Mouse (Mus musculus): ENCODE results near the gene 5730522E02Rik. TPM values are rescaled to one million over a fixed set of nuclear protein-coding genes. Genes with fewer than 3 reads are reported as not detected.

5730522E02Rik gene
- total RNA-seq, 2 experiments from 2014 or later = not detected

- peak in 1 of 2 experiments; percentile 2 for DNase-seq
These were observed 82.2 kb downstream of the 5730522E02Rik start for GRCm38 (mm10) chr11:26128385-26128784.

DNA sequence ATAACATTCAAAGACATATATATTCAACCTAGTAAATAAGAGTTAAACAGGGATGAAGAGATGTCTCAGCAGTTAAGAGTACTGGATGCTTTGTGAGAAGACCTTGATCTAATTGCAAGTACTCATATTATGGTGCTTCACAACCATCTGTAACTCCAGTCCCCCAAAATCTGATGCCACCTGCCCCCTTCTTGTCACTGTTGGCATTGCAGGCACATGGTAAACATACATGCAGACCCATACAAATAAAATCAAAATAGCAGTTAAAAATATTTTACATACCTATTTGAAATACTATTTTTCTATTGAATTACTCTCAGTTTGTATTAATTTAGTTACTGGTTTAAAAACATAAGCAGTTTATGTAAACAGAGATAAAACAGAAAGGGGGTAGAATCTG lies 84.6 kb downstream of the 5730522E02Rik start:
- DNase-seq = no peak

- no peak for DNase-seq
These were observed 89.6 kb downstream of the 5730522E02Rik start for GRCm38 (mm10) chr11:26120781-26121557.

GRCm38 (mm10) chr11:26117651-26118050 lies 92.9 kb downstream of the 5730522E02Rik start:
- no peak for DNase-seq

DNA sequence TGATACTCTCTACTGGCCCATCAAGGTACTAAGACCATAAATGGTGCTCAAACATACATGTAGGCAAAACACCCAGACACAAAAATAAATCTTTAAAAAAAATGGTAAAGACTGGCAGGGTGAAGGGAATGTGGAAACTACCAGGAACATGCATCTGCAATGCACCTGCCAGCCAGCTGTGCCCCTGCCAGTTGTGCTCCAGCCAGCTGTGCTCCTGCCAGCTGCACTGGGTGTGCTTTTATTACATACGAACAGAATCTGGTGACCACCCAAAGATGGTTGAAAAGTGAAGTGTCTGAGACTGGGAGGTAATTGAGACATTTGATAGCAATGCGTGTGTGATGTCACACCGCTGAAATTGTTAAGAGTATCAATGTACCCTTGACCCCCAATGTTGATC lies 98.4 kb downstream of the 5730522E02Rik start:
- DNase-seq = peak in 1 of 2 experiments; percentile 1

DNA sequence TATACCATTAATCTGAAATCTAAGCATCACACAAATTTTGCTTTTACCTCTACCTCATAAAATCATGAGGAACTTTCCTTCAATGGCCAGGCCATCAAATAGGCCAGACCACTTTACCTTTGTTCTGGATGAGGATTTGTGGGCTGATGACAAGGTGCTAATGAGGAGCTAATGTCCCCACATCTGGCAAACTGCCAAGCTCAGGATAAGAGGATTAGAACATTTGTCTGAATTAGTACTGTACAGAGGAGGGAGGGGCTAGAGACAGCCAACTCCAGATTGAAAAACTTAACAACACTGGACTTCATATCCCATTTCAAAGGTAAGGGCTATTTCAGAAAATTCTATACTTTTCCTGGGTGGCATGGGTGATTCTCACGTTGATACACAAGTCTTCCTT lies 101.9 kb downstream of the 5730522E02Rik start:
- no peak for DNase-seq

- DNase-seq = no peak
These were observed 105.9 kb downstream of the 5730522E02Rik start for GRCm38 (mm10) chr11:26104680-26105079.

- no peak for DNase-seq
These were observed 106.9 kb downstream of the 5730522E02Rik start for GRCm38 (mm10) chr11:26103698-26104097.

DNA sequence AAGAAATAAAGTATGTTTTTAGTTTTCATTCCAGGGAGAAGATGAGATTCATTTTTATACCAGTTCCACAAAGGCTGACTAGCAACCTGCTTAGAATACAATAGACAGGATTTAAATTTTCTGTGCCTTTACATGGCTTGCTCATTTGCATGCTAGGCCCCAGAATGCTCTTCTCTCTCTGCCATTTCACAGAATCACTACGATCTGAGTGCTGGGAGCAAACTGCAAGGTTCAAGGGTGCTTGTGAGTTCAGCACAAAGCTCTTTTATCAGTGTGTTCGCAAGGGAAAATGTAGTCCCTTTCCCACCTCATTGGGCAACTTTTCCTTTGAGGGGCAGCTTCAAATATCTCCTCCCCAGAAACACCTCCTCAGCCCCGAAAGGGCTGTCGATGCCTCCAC lies 107.7 kb downstream of the 5730522E02Rik start:
- DNase-seq = no peak

DNA sequence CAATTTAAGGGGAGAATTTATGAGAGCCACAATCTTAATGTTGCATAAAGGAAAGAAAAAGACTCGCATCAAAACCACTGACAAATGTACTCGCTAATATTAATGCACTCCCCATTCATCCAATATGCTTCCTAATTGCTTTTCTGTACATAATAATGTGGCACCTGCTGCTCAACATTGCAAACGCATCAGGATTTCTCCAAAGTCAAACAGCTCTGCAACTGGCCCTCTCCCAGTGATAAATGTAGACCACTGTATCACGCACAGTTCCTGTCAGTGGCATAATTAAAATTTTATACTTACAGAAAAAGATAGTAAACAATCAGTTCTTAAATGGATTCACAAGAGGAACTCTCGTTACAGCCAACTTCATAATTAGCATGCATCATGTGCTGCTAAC lies 110.5 kb downstream of the 5730522E02Rik start:
- DNase-seq = no peak

DNA sequence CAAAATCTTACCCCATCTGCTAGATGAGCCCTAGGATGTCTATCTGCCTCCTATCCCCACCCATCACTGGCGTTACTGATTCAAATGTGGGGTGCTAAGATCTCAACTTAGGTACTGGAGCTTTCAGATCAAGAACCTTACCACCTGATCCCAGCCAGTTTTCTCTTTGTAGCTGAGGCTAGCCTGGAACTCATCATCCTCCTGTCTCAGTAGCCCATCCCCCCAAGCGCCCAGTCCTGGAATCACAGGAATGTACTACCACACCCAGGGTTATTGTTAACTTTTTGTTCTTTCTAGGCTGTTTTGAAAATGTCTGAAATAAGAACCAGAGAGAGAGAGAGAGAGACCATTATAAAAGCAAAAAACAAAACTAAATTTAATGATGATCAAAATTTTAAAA lies 111.6 kb downstream of the 5730522E02Rik start:
- DNase-seq = no peak

DNA sequence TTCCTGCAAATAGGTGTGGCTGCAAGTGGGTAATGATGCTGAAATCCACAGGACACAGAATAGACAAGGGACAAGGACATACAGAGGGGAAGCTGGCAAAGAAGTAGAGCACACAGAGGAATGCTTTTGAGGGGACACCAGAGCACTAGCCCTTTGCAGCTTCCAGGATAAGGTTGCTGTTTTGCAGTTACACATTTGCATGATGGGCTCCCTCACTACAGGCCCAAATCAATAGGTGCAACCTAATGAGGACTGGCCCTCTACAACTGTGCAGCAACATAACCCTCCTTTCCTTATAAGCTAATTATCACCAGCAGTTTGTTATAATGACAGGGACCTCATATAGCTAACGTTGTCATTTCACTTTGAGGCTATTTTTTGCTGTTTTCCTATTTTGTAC lies 114.5 kb downstream of the 5730522E02Rik start:
- no peak for DNase-seq

- no peak for DNase-seq
These were observed 121.6 kb downstream of the 5730522E02Rik start for GRCm38 (mm10) chr11:26088993-26089392.

- no peak for DNase-seq
These were observed 123.9 kb downstream of the 5730522E02Rik start for GRCm38 (mm10) chr11:26086679-26087078.

GRCm38 (mm10) chr11:26085380-26086035 lies 125.1 kb downstream of the 5730522E02Rik start:
- DNase-seq = no peak

GRCm38 (mm10) chr11:26076335-26076734 lies 134.2 kb downstream of the 5730522E02Rik start:
- no peak for DNase-seq

GRCm38 (mm10) chr11:26075536-26075935 lies 135.0 kb downstream of the 5730522E02Rik start:
- DNase-seq = no peak

- DNase-seq = peak; percentile 7 to 13
These were observed 136.8 kb downstream of the 5730522E02Rik start for GRCm38 (mm10) chr11:26073638-26074294.

DNA sequence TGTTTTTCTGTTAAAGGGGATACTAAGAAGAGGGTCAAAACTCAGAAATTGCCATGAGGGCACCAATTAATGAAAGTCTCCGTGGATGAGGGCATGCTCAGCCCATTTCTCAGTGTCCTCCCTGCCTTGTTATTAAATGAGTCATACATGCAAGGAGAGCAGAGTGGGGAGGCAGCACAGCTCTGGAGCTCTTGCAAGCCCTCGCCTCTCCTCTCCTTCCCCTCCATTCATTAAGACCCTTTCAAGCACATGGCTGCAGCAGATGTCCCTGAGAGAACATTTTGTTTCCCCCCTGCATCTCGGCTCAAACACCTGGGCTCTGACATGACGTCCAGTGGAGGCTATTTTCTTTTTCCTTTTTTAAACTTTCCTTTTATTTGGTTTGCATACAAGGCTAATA lies 138.5 kb downstream of the 5730522E02Rik start:
- no peak for DNase-seq

GRCm38 (mm10) chr11:26063252-26063651 lies 147.3 kb downstream of the 5730522E02Rik start:
- no peak for DNase-seq

- no peak for DNase-seq
These were observed 149.0 kb downstream of the 5730522E02Rik start for GRCm38 (mm10) chr11:26061471-26062137.

- no peak for DNase-seq
These were observed 197.0 kb downstream of the 5730522E02Rik start for GRCm38 (mm10) chr11:26013527-26013926.

- no peak for DNase-seq
These were observed 206.5 kb downstream of the 5730522E02Rik start for GRCm38 (mm10) chr11:26004018-26004417.
